Mouse (Mus musculus): ENCODE data around the gene Nckap5l.

DNA sequence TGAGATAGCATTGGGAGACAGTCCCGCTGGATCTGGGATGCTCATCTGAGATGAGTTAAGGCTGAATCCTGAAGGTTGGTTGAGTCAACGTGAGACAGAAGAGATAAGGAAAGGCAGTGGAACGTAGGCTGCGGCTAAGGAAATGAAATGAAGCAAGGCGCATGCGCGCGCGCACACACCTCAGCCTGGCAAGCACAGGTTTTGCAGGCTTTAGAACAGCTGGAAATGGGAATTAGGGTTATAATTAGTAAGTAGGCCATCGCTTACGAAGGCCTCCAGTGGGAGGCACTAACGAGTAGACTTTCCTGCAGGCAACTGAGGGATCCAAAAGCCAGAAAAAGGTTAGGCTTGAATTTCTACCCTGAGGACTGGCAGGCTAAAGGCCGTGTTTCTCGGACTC lies 45.8 kb downstream of the Nckap5l start:
- no peak for TF ChIP-seq CTCF (IDR thresholded peaks at IDR 0.05; ENCODE audit: insufficient read depth, low read length)
- TF ChIP-seq POLR2A (IDR thresholded peaks at IDR 0.05; ENCODE audit: borderline replicate concordance, extremely low read depth, low read depth, low read length): no peak

All from lung, adult 2 months (tissue).